Mouse (Mus musculus): ENCODE measurements around the gene Atg4d. TPM values are rescaled to one million over a fixed set of nuclear protein-coding genes. Genes with fewer than 3 reads are reported as not detected.
"Not testable (repeated sequence)": the region's sequence is repeated elsewhere in the genome, so short reads cannot be mapped to it uniquely, and the experiment has no call there.

Gene Atg4d
- polyA plus RNA-seq, 1 experiment from 2014 or later: 51.2 TPM

GRCm38 (mm10) chr9:21287571-21288402 is 22.7 kb downstream of the Atg4d start, which contains the start of gene Kri1:
Gene Kri1 (minus strand): TSS chr9:21287969.
- Histone ChIP-seq H3K4me1 (ENCODE audit: insufficient read depth) (peaks cover 29% of the 10 kb centered on the region), H3K27me3 (ENCODE audit: insufficient read depth, low read length) (no peaks in the 10 kb centered on the region), H3K4me2 (ENCODE audit: low read depth, low read length) (peak within 1 kb of the TSS; percentile 84), H3K4me3 (ENCODE audit: low read depth, low read length) (peak within 1 kb of the TSS; percentile 81), H3K36me3 (replicated peaks; ENCODE audit: insufficient read depth, low read length) (peaks cover 29% of the 10 kb centered on the region), H3K9me3 (ENCODE audit: low read length) (no peaks in the 10 kb centered on the region), H3K9ac (replicated peaks) (peak within 1 kb of the TSS; percentile 92), H3K27ac (ENCODE audit: low read depth) (peak within 1 kb of the TSS; percentile 95)
- under 1% methylated on average over 59 of the region's 59 CpGs for WGBS (ENCODE audit: insufficient replicate concordance)
- DNase-seq (peak; percentile 99), ATAC-seq (peak; percentile 64)
- TF ChIP-seq EP300 (IDR thresholded peaks at IDR 0.05; ENCODE audit: low read depth) (peak; percentile 61), CTCF (IDR thresholded peaks at IDR 0.05; ENCODE audit: low read depth) (no peak)

- H3K27me3 ChIP-seq (ENCODE audit: insufficient read depth, low read length): no peaks in the 10 kb centered on the region
- H3K9me3 ChIP-seq (ENCODE audit: low read length): no peaks in the 10 kb centered on the region
- ATAC-seq (no peak), DNase-seq (peak; percentile 52)
- TF ChIP-seq CTCF (IDR thresholded peaks at IDR 0.05; ENCODE audit: low read depth): no peak
- 0 out of 2 replicates have a peak, but pooled peaks have one; percentile 5 for TF ChIP-seq EP300 (IDR thresholded peaks at IDR 0.05; ENCODE audit: low read depth)
- H3K9ac ChIP-seq (replicated peaks): peak overlapping the region; percentile 92
- H3K4me3 ChIP-seq (ENCODE audit: low read depth, low read length): peak overlapping the region; percentile 81
- peaks cover 27% of the 10 kb centered on the region for H3K36me3 ChIP-seq (replicated peaks; ENCODE audit: insufficient read depth, low read length)
- WGBS (ENCODE audit: insufficient replicate concordance): 54% methylated on average over 13 of the region's 13 CpGs
- peak overlapping the region; percentile 95 for H3K27ac ChIP-seq (ENCODE audit: low read depth)
- H3K4me2 ChIP-seq (ENCODE audit: low read depth, low read length): peak overlapping the region; percentile 84
- peaks cover 29% of the 10 kb centered on the region for H3K4me1 ChIP-seq (ENCODE audit: insufficient read depth)
Measured at GRCm38 (mm10) chr9:21288404-21289336, 23.6 kb downstream of the Atg4d start.

- H3K9ac ChIP-seq (replicated peaks): peak overlapping the region; percentile 92
- H3K4me1 ChIP-seq (ENCODE audit: insufficient read depth): peaks cover 28% of the 10 kb centered on the region
Measured at GRCm38 (mm10) chr9:21289337-21289671, 24.2 kb downstream of the Atg4d start.

GRCm38 (mm10) chr9:21290589-21290988 is 25.5 kb downstream of the Atg4d start:
- under 1% methylated on average over 20 of the region's 20 CpGs for WGBS (ENCODE audit: insufficient replicate concordance)
- no peak for TF ChIP-seq EP300 (IDR thresholded peaks at IDR 0.05; ENCODE audit: low read depth)
- no peak for TF ChIP-seq CTCF (IDR thresholded peaks at IDR 0.05; ENCODE audit: low read depth)
- Histone ChIP-seq H3K9me3 (ENCODE audit: low read length) (no peaks in the 10 kb centered on the region), H3K4me3 (ENCODE audit: low read depth, low read length) (peak overlapping the region; percentile 81), H3K27me3 (ENCODE audit: insufficient read depth, low read length) (no peaks in the 10 kb centered on the region), H3K36me3 (replicated peaks; ENCODE audit: insufficient read depth, low read length) (peaks cover 13% of the 10 kb centered on the region), H3K9ac (replicated peaks) (peak overlapping the region; percentile 92), H3K27ac (ENCODE audit: low read depth) (peak overlapping the region; percentile 95), H3K4me2 (ENCODE audit: low read depth, low read length) (peak overlapping the region; percentile 84), H3K4me1 (ENCODE audit: insufficient read depth) (peaks cover 21% of the 10 kb centered on the region)
- DNase-seq (no peak), ATAC-seq (0 out of 2 replicates have a peak, but pooled peaks have one; percentile 0)

More at GRCm38 (mm10) chr9:21289337-21289671, 24.2 kb downstream of the Atg4d start:
- no peaks in the 10 kb centered on the region for H3K9me3 ChIP-seq (ENCODE audit: low read length)
- ATAC-seq (no peak), DNase-seq (no peak)
- peak overlapping the region; percentile 84 for H3K4me2 ChIP-seq (ENCODE audit: low read depth, low read length)
- H3K27ac ChIP-seq (ENCODE audit: low read depth): peak overlapping the region; percentile 95
- 69% methylated on average over 2 of the region's 2 CpGs for WGBS (ENCODE audit: insufficient replicate concordance)
- peak overlapping the region; percentile 81 for H3K4me3 ChIP-seq (ENCODE audit: low read depth, low read length)
- TF ChIP-seq EP300 (IDR thresholded peaks at IDR 0.05; ENCODE audit: low read depth) (no peak), CTCF (IDR thresholded peaks at IDR 0.05; ENCODE audit: low read depth) (no peak)
- H3K36me3 ChIP-seq (replicated peaks; ENCODE audit: insufficient read depth, low read length): peaks cover 23% of the 10 kb centered on the region
- no peaks in the 10 kb centered on the region for H3K27me3 ChIP-seq (ENCODE audit: insufficient read depth, low read length)

GRCm38 (mm10) chr9:21291022-21291787 is 26.1 kb downstream of the Atg4d start, which contains the start of gene Cdkn2d:
Gene Cdkn2d (minus strand): TSS chr9:21291407.
- peak within 1 kb of the TSS; percentile 95 for H3K27ac ChIP-seq (ENCODE audit: low read depth)
- peak within 1 kb of the TSS; percentile 92 for H3K9ac ChIP-seq (replicated peaks)
- no peaks in the 10 kb centered on the region for H3K9me3 ChIP-seq (ENCODE audit: low read length)
- peak within 1 kb of the TSS; percentile 81 for H3K4me3 ChIP-seq (ENCODE audit: low read depth, low read length)
- no peaks in the 10 kb centered on the region for H3K27me3 ChIP-seq (ENCODE audit: insufficient read depth, low read length)
- TF ChIP-seq CTCF (IDR thresholded peaks at IDR 0.05; ENCODE audit: low read depth): peak; percentile 61
- TF ChIP-seq EP300 (IDR thresholded peaks at IDR 0.05; ENCODE audit: low read depth): peak; percentile 80
- peak within 1 kb of the TSS; percentile 84 for H3K4me2 ChIP-seq (ENCODE audit: low read depth, low read length)
- ATAC-seq (peak; percentile 89), DNase-seq (peak; percentile 100)
- WGBS (ENCODE audit: insufficient replicate concordance): under 1% methylated on average over 44 of the region's 51 CpGs
- H3K4me1 ChIP-seq (ENCODE audit: insufficient read depth): peaks cover 21% of the 10 kb centered on the region
- peaks cover 10% of the 10 kb centered on the region for H3K36me3 ChIP-seq (replicated peaks; ENCODE audit: insufficient read depth, low read length)

- H3K4me1 ChIP-seq (ENCODE audit: insufficient read depth): peaks cover 15% of the 10 kb centered on the region
- peak overlapping the region; percentile 71 for H3K9ac ChIP-seq (replicated peaks)
- not testable (repeated sequence) for H3K9me3 ChIP-seq (ENCODE audit: low read length); DNase-seq; ATAC-seq; H3K27me3 ChIP-seq (ENCODE audit: insufficient read depth, low read length)
- H3K4me2 ChIP-seq (ENCODE audit: low read depth, low read length): peak overlapping the region; percentile 68
- H3K36me3 ChIP-seq (replicated peaks; ENCODE audit: insufficient read depth, low read length): peaks cover 10% of the 10 kb centered on the region
- peak overlapping the region; percentile 81 for H3K27ac ChIP-seq (ENCODE audit: low read depth)
- peak overlapping the region; percentile 81 for H3K4me3 ChIP-seq (ENCODE audit: low read depth, low read length)
- 10% methylated on average over 7 of the region's 7 CpGs for WGBS (ENCODE audit: insufficient replicate concordance)
Measured at GRCm38 (mm10) chr9:21291868-21292267, 26.8 kb downstream of the Atg4d start.

Measured in liver, postnatal 0 days (tissue).